Mouse (Mus musculus) testis, adult 2 months (tissue): ENCODE data around the gene Tusc2.

ENCODE experiments used
- CTCF ChIP-seq: fragments of 200-500 bp; IDR thresholded peaks from 2 replicates; pipeline ENCODE4 v1.5.1; 2012; ENCODE audit warnings: low read depth, mild to moderate bottlenecking, inconsistent platforms, low read length, moderate library complexity; ENCODE audit not compliant: control insufficient read depth, insufficient read depth, insufficient replicate concordance
- POLR2A ChIP-seq: fragments of 200-500 bp; IDR thresholded peaks from 2 replicates; pipeline ENCODE4 v1.6.1; 2012; ENCODE audit warnings: low read depth, mild to moderate bottlenecking, inconsistent platforms, low read length, moderate library complexity; ENCODE audit not compliant: control insufficient read depth

- no peak for TF ChIP-seq CTCF
- no peak; the same call in 1 of the 2 replicates for TF ChIP-seq POLR2A
Observed at GRCm38 (mm10) chr9:107551890-107552355, 11.1 kb upstream of the Tusc2 start.
